Comparison of ENCODE assay signal across 22 mouse cellular contexts in genomic region chr2:120373858-120374257, GRCm38 (mm10). TPM values are rescaled to one million over a fixed set of nuclear protein-coding genes. Genes with fewer than 3 reads are reported as not detected.
A peak's percentile ranks its signal among the peaks of the same experiment; 100 is the strongest.
DNase-seq lines count a peak whose midpoint lies in the region; ATAC-seq and TF ChIP-seq lines count a peak whose summit lies in the region.
"Had no signal": no experiment of that assay in that cellular context is flagged by ENCODE, and none has a peak within 500 bp of the region (broad histone marks: within the 10 kb centered on the region; RNA-seq: fewer than 3 reads in every experiment).

No protein-coding gene starts in this region.

- H3K9ac ChIP-seq in lung, postnatal 0 days (replicated peaks; ENCODE audit: low read depth), result no peak overlapping the region
- H3K9ac ChIP-seq: embryonic facial prominence, embryonic 12.5 days; forebrain, embryonic 15.5 days; hindbrain, embryonic 14.5 days; intestine, embryonic 15.5 days had no signal

- H3K4me3 ChIP-seq in lung, postnatal 0 days (ENCODE audit: low read depth, low read length), result no peak overlapping the region
- H3K4me3 ChIP-seq: embryonic facial prominence, embryonic 12.5 days; forebrain, embryonic 15.5 days; heart, adult 2 months; hindbrain, embryonic 10.5 days; intestine, embryonic 15.5 days had no signal

- no peak for TF ChIP-seq EP300 in lung, postnatal 0 days (IDR thresholded peaks at IDR 0.05)

- H3K4me2 ChIP-seq in lung, postnatal 0 days (replicated peaks; ENCODE audit: low read depth, low read length), result no peak overlapping the region
- H3K4me2 ChIP-seq: embryonic facial prominence, embryonic 12.5 days; forebrain, embryonic 15.5 days; heart, embryonic 11.5 days; hindbrain, embryonic 14.5 days; intestine, embryonic 15.5 days had no signal

- H3K36me3 ChIP-seq in lung, postnatal 0 days (ENCODE audit: insufficient read depth, low read length), result peaks cover 44% of the 10 kb centered on the region

- ATAC-seq in lung, postnatal 0 days, result no peak
- ATAC-seq: forebrain, embryonic 15.5 days; intestine, embryonic 15.5 days had no signal

- TF ChIP-seq POLR2A in brain, embryonic 14.5 days (IDR thresholded peaks at IDR 0.05; ENCODE audit: borderline replicate concordance, extremely low read depth, insufficient read depth, insufficient read length, poor library complexity, severe bottlenecking), result no peak

- no peaks in the 10 kb centered on the region for H3K27me3 ChIP-seq in lung, postnatal 0 days (replicated peaks; ENCODE audit: insufficient read depth, low read length)
- H3K27me3 ChIP-seq: embryonic facial prominence, embryonic 12.5 days; forebrain, embryonic 15.5 days; intestine, embryonic 15.5 days had no signal

- H3K4me1 ChIP-seq in lung, postnatal 0 days (ENCODE audit: insufficient read depth, low read depth, low read length), result no peaks in the 10 kb centered on the region
- H3K4me1 ChIP-seq: embryonic facial prominence, embryonic 12.5 days; forebrain, embryonic 15.5 days; hindbrain, embryonic 10.5 days; intestine, embryonic 15.5 days had no signal

- intact Hi-C loops in left cerebral cortex, postnatal 25 days (cut with DNase I), result no loop called here

- WGBS in lung, postnatal 0 days, result 93% methylated on average over 4 of the region's 4 CpGs

- peak; percentile 8 for DNase-seq in cerebellum, adult 11 months
- no peak for DNase-seq in cerebellum, postnatal 4 days (ENCODE audit: low spot score in 2 of 2)
- peak; percentile 7 for DNase-seq in brain, embryonic 14.5 days (ENCODE audit: low read depth)
- DNase-seq in cerebellum, adult 9-10 months, result peak; percentile 48
- no peak for DNase-seq in frontal cortex, adult 2 months (ENCODE audit: extremely low spot score in 1 of 2, low spot score in 1 of 2)
- no peak for DNase-seq in lung, postnatal 0 days (ENCODE audit: low spot score)
- DNase-seq in left cerebral cortex, postnatal 25 days (ENCODE audit: low spot score in 2 of 2), result no peak
- DNase-seq: adrenal gland, postnatal 14 days; gastrocnemius, postnatal 10 days; heart, adult 2 months; kidney, adult 18-20 months had no signal

- H3K9me3 ChIP-seq in lung, postnatal 0 days (ENCODE audit: low read length), result no peaks in the 10 kb centered on the region
- H3K9me3 ChIP-seq: embryonic facial prominence, embryonic 12.5 days; forebrain, embryonic 15.5 days; hindbrain, embryonic 10.5 days; intestine, embryonic 15.5 days had no signal

- no peak overlapping the region for H3K27ac ChIP-seq in lung, postnatal 0 days (ENCODE audit: low read length)
- H3K27ac ChIP-seq: embryonic facial prominence, embryonic 12.5 days; forebrain, embryonic 15.5 days; heart, adult 2 months; hindbrain, embryonic 10.5 days; hindbrain, embryonic 14.5 days; intestine, embryonic 15.5 days had no signal

- no peak for TF ChIP-seq CTCF in brain, embryonic 14.5 days (IDR thresholded peaks at IDR 0.05; ENCODE audit: borderline replicate concordance, extremely low read depth, insufficient read depth, insufficient read length)
- no peak for TF ChIP-seq CTCF in lung, postnatal 0 days (IDR thresholded peaks at IDR 0.05)

RNA-seq across cellular contexts. Expression of gene Vps39, which starts 20.9 kb away (rescaled TPM):
- 58.1 and 58.7 TPM in 2 replicates for polyA plus RNA-seq in brain, embryonic 14.5 days (2012; rRNA removed)
- polyA plus RNA-seq in frontal cortex, adult 2 months (2012; rRNA removed), result 51.8 and 68.0 TPM in 2 replicates
- 15.2 and 15.5 TPM in 2 replicates for polyA plus RNA-seq in lung, postnatal 0 days (2015; fragmentation: Nextera tagmentation; extraction: Ambion mirVana)
- total RNA-seq in left cerebral cortex, postnatal 25 days (2021), result 10 to 100 TPM; 68.7 to 69.9 TPM

RNA-seq across cellular contexts. Expression of gene Ganc, which starts 29.8 kb away (rescaled TPM):
- 6.8 and 6.9 TPM in 2 replicates for polyA plus RNA-seq in brain, embryonic 14.5 days (2012; rRNA removed)
- polyA plus RNA-seq in frontal cortex, adult 2 months (2012; rRNA removed), result 10.5 and 11.1 TPM in 2 replicates
- polyA plus RNA-seq in lung, postnatal 0 days (2015; fragmentation: Nextera tagmentation; extraction: Ambion mirVana), result 10.9 and 11.5 TPM in 2 replicates
- 10 to 100 TPM; 12.6 to 15.7 TPM for total RNA-seq in left cerebral cortex, postnatal 25 days (2021)

RNA-seq across cellular contexts. Expression of gene Tmem87a, which starts 30.1 kb away (rescaled TPM):
- 17.0 and 21.1 TPM in 2 replicates for polyA plus RNA-seq in brain, embryonic 14.5 days (2012; rRNA removed)
- 23.2 and 24.1 TPM in 2 replicates for polyA plus RNA-seq in frontal cortex, adult 2 months (2012; rRNA removed)
- polyA plus RNA-seq in lung, postnatal 0 days (2015; fragmentation: Nextera tagmentation; extraction: Ambion mirVana), result 12.0 and 14.0 TPM in 2 replicates
- 10 to 100 TPM; 41.3 to 44.4 TPM for total RNA-seq in left cerebral cortex, postnatal 25 days (2021)

RNA-seq across cellular contexts. Expression of gene Pla2g4f, which starts 59.9 kb away (rescaled TPM):
- polyA plus RNA-seq in brain, embryonic 14.5 days (2012; rRNA removed), result 0.07 and 0.38 TPM in 2 replicates
- polyA plus RNA-seq in frontal cortex, adult 2 months (2012; rRNA removed), result 0.06 and 0.36 TPM in 2 replicates
- polyA plus RNA-seq in lung, postnatal 0 days (2015; fragmentation: Nextera tagmentation; extraction: Ambion mirVana), result 1.8 and 2.2 TPM in 2 replicates
- total RNA-seq in left cerebral cortex, postnatal 25 days (2021), result not detected
- total RNA-seq: adrenal gland, adult 18-20 months; adrenal gland, postnatal 14 days; gastrocnemius, postnatal 10 days; heart, adult 2 months; heart, postnatal 25 days; MEL had no signal
- polyA plus RNA-seq: C2C12; forebrain, embryonic 11.5 days; forebrain, embryonic 15.5 days; heart, embryonic 11.5 days; hindbrain, embryonic 10.5 days; hindbrain, embryonic 14.5 days had no signal

Comparison
In these comparisons a context has a peak if more than half of its experiments do, and no peak if none do; other contexts are left out.
1. DNase-seq: peak in cerebellum, adult 11 months (single experiment), brain, embryonic 14.5 days (single experiment) and cerebellum, adult 9-10 months (single experiment); none in cerebellum, postnatal 4 days (0 of 2), frontal cortex, adult 2 months (0 of 2), lung, postnatal 0 days (single experiment) and left cerebral cortex, postnatal 25 days (0 of 2).